Mouse (Mus musculus): ENCODE results near the gene Zpbp2.

DNA sequence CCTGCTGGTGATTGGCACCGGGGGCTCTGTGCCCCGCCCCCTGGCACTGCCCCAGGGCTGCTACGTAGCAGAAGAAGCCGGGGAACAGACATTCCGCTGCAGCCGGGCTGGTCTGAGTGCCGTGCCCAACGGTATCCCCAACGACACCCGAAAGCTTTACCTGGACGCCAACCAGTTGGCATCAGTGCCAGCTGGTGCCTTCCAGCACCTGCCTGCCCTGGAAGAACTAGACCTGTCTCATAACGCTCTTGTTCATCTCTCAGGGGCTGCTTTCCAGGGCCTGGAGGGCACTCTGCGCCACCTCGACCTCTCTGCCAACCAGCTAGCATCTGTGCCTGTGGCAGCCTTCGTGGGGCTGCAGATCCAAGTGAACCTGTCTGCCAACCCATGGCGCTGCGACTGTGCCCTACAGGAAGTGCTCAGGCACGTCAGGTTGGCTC is 48.0 kb downstream of the Zpbp2 start:
- no peak for TF ChIP-seq GATA1 (IDR thresholded peaks at IDR 0.05; ENCODE audit: low read length)
- TF ChIP-seq TAL1 (IDR thresholded peaks at IDR 0.05; ENCODE audit: low read length), result no peak
